Mouse (Mus musculus): ENCODE results near the gene Ost4.
"Not testable (repeated sequence)": the region's sequence is repeated elsewhere in the genome, so short reads cannot be mapped to it uniquely, and the experiment has no call there.

Gene Ost4

GRCm38 (mm10) chr5:30889088-30889754, 18.4 kb downstream of the Ost4 start:
- DNase-seq = no peak

GRCm38 (mm10) chr5:30888337-30889087, 19.1 kb downstream of the Ost4 start, which contains the start of gene Agbl5:
Gene Agbl5 (plus strand): TSS chr5:30888694.
- DNase-seq = peak; percentile 96

GRCm38 (mm10) chr5:30887858-30888336, 19.7 kb downstream of the Ost4 start:
- peak; percentile 96 for DNase-seq

GRCm38 (mm10) chr5:30887331-30887761, 20.2 kb downstream of the Ost4 start:
- DNase-seq = no peak

- no peak for DNase-seq
Observed at GRCm38 (mm10) chr5:30886731-30887130, 20.9 kb downstream of the Ost4 start.

- DNase-seq = no peak
Observed at GRCm38 (mm10) chr5:30886209-30886608, 21.4 kb downstream of the Ost4 start.

- not testable (repeated sequence) for DNase-seq
Observed at GRCm38 (mm10) chr5:30881839-30882238, 25.7 kb downstream of the Ost4 start.

- no peak for DNase-seq
Observed at GRCm38 (mm10) chr5:30879347-30879943, 28.1 kb downstream of the Ost4 start.

- DNase-seq = no peak
Observed at GRCm38 (mm10) chr5:30878616-30879015, 29.0 kb downstream of the Ost4 start.

GRCm38 (mm10) chr5:30874365-30874764, 33.2 kb downstream of the Ost4 start:
- DNase-seq = no peak

- no peak for DNase-seq
Observed at GRCm38 (mm10) chr5:30872574-30872973, 35.0 kb downstream of the Ost4 start.

GRCm38 (mm10) chr5:30870131-30870406, 37.5 kb downstream of the Ost4 start:
- no peak for DNase-seq

GRCm38 (mm10) chr5:30869405-30870130, 38.0 kb downstream of the Ost4 start:
- peak; percentile 93 for DNase-seq

- DNase-seq = no peak
Observed at GRCm38 (mm10) chr5:30868981-30869380, 38.6 kb downstream of the Ost4 start.

- no peak for DNase-seq
Observed at GRCm38 (mm10) chr5:30867712-30868111, 39.9 kb downstream of the Ost4 start, which contains the start of gene Tmem214. Gene Tmem214 (plus strand): TSS chr5:30868012.

GRCm38 (mm10) chr5:30866871-30867270, 40.7 kb downstream of the Ost4 start:
- DNase-seq = no peak

- no peak for DNase-seq
Observed at GRCm38 (mm10) chr5:30864322-30864721, 43.3 kb downstream of the Ost4 start.

- DNase-seq = no peak
Observed at GRCm38 (mm10) chr5:30863852-30864251, 43.7 kb downstream of the Ost4 start.

- DNase-seq = no peak
Observed at GRCm38 (mm10) chr5:30856124-30856523, 51.5 kb downstream of the Ost4 start.
